In the genomic region with DNA sequence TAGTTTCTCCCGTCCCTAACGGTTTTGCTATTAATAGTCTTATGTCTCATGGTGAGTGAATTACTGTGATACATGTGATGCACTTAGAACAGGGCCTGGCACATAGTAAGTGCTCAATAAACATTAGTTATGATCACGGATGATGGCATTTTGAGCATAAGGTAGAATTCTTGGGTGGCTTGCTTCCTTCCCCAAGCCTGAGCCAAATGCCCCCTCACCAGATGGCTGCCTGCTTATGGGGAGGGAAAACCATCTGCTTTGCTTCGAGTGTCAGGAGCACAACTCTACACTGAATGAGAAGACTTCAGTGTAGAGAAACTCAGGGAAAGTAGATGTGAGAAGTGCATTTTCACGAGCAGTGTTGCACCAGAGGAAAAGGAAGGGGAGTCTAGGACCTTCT, we compare ENCODE assay signal across 11 mouse cellular contexts. TPM values are rescaled to one million over a fixed set of nuclear protein-coding genes. Genes with fewer than 3 reads are reported as not detected.
DNase-seq lines count a peak whose midpoint lies in the region; ATAC-seq lines count a peak whose summit lies in the region.
"Had no signal": no experiment of that assay in that cellular context is flagged by ENCODE, and none has a peak within 500 bp of the region (broad histone marks: within the 10 kb centered on the region; RNA-seq: fewer than 3 reads in every experiment).

No protein-coding gene starts in this region.

- 0 out of 2 replicates have a peak, but pooled peaks cover 2% of the 10 kb centered on the region for H3K9me3 ChIP-seq in heart, embryonic 12.5 days (replicated peaks)

- no peak overlapping the region for H3K4me3 ChIP-seq in heart, embryonic 12.5 days
- H3K4me3 ChIP-seq: heart, adult 2 months had no signal

- WGBS in heart, embryonic 12.5 days, result 65% methylated on average over 5 of the region's 5 CpGs

- H3K4me2 ChIP-seq in heart, embryonic 12.5 days, result no peak overlapping the region
- H3K4me2 ChIP-seq: lung, embryonic 14.5 days had no signal

- H3K9ac ChIP-seq in heart, embryonic 12.5 days, result no peak overlapping the region
- H3K9ac ChIP-seq: lung, embryonic 14.5 days had no signal

- peak; percentile 79 to 88 for DNase-seq in cerebellum, postnatal 14 days
- DNase-seq in layer of hippocampus, adult 9-10 months (ENCODE audit: low spot score), result peak; percentile 75
- DNase-seq in left cerebral cortex, postnatal 4 days, result peak; percentile 59
- DNase-seq in thymus, postnatal 25 days, result no peak
- DNase-seq in adrenal gland, adult (ENCODE audit: inconsistent age in 2 of 2, low spot score in 1 of 2), result no peak
- DNase-seq: heart, adult 2 months; lung, embryonic 14.5 days had no signal

- H3K4me1 ChIP-seq in heart, embryonic 12.5 days (replicated peaks), result no peaks in the 10 kb centered on the region

- intact Hi-C loops in left cerebral cortex, postnatal 4 days (cut with DNase I), result no loop called here

- peak; percentile 85 for ATAC-seq in cerebellum, adult (ENCODE audit: insufficient number of reproducible peaks, low FRiP score, low TSS enrichment)
- no peak for ATAC-seq in heart, embryonic 12.5 days (ENCODE audit: insufficient number of reproducible peaks, low FRiP score)
- ATAC-seq: midbrain, embryonic 16.5 days had no signal

- H3K27ac ChIP-seq in heart, embryonic 12.5 days (ENCODE audit: poor library complexity, severe bottlenecking), result no peak overlapping the region
- H3K27ac ChIP-seq: heart, adult 2 months had no signal

- H3K27me3 ChIP-seq in heart, embryonic 12.5 days (replicated peaks), result no peaks in the 10 kb centered on the region
- H3K27me3 ChIP-seq: CH12.LX had no signal

- H3K36me3 ChIP-seq in heart, embryonic 12.5 days, result no peaks in the 10 kb centered on the region

RNA-seq across cellular contexts. Expression of a gene that starts 24.6 kb away (rescaled TPM):
- total RNA-seq in left cerebral cortex, postnatal 4 days (2021), result 10 to 100 TPM; 52.1 to 57.0 TPM
- polyA plus RNA-seq in heart, embryonic 12.5 days (2016; fragmentation: Nextera tagmentation; extraction: Ambion mirVana), result 5.2 and 5.5 TPM in 2 replicates

Comparison
In these comparisons a context has a peak if more than half of its experiments do, and no peak if none do; other contexts are left out.
1. DNase-seq: peak in cerebellum, postnatal 14 days (2 of 2), layer of hippocampus, adult 9-10 months (single experiment) and left cerebral cortex, postnatal 4 days (single experiment); none in thymus, postnatal 25 days (single experiment) and adrenal gland, adult (0 of 2).